Mouse (Mus musculus) adrenal gland, adult 10 weeks (tissue): ENCODE results near the gene Liph. TPM values are rescaled to one million over a fixed set of nuclear protein-coding genes. Genes with fewer than 3 reads are reported as not detected.

Source experiments
- polyA plus RNA-seq: library from polyadenylated mRNA; stranded (reverse); fragments of 350-450 nt; fragmentation: Illumina TruSeq; extraction: RNeasy Lipid Tissue Mini Kit (QIAGEN cat#74804); gene quantifications from one replicate; pipeline ENCODE4 v1.2.3, GENCODE M21; 2014; ENCODE audit warnings: low read depth, low replicate concordance

Liph gene
- not detected for polyA plus RNA-seq

GRCm38 (mm10) chr16:21995304-21995703 is at the start of gene Liph:
Gene Liph, minus strand, starts transcription at chr16:21995663.

GRCm38 (mm10) chr16:22009099-22009584 is 13.7 kb upstream of the Liph start, which contains the start of gene Senp2:
Gene Senp2, plus strand, starts transcription at chr16:22009484.

GRCm38 (mm10) chr16:21946761-21947715 is 48.4 kb downstream of the Liph start, which contains the start of gene Tmem41a:
Gene Tmem41a, minus strand, starts transcription at chr16:21947552.

Other genes starting within 250 kb of the Liph start
- 39.6 TPM for gene Ehhadh, start 207.9 kb downstream of the Liph start, polyA plus RNA-seq
- gene Map3k13, start 201.3 kb downstream of the Liph start, polyA plus RNA-seq, result 0.87 TPM
- 7.7 TPM for gene Tmem41a, start 48.1 kb downstream of the Liph start, polyA plus RNA-seq
- 81.7 TPM for gene Senp2, start 13.8 kb upstream of the Liph start, polyA plus RNA-seq
- gene Igf2bp2, start 167.6 kb upstream of the Liph start, polyA plus RNA-seq, result 6.6 TPM